Mouse (Mus musculus): Measurements from ENCODE around the gene LTO1. TPM values are rescaled to one million over a fixed set of nuclear protein-coding genes. Genes with fewer than 3 reads are reported as not detected.

Gene LTO1
- total RNA-seq, 2 experiments from 2014 or later: 7.0 to 8.4 TPM

GRCm38 (mm10) chr7:144939344-144940002, 24.6 kb downstream of the LTO1 start, which contains the start of gene Ccnd1:
Gene Ccnd1 (minus strand): TSS chr7:144939925.
- DNase-seq: peak; percentile 46

- no peak for DNase-seq
Measured at GRCm38 (mm10) chr7:144940003-144940571, 25.2 kb downstream of the LTO1 start.

- no peak for DNase-seq
Measured at GRCm38 (mm10) chr7:144940585-144940984, 25.7 kb downstream of the LTO1 start.

- peak; percentile 84 for DNase-seq
Measured at GRCm38 (mm10) chr7:144941242-144941831, 26.4 kb downstream of the LTO1 start.

GRCm38 (mm10) chr7:144942071-144942743, 27.3 kb downstream of the LTO1 start:
- DNase-seq: no peak

- DNase-seq: no peak
Measured at GRCm38 (mm10) chr7:144942744-144943135, 27.8 kb downstream of the LTO1 start.

- peak; percentile 67 for DNase-seq
Measured at GRCm38 (mm10) chr7:144943254-144943653, 28.4 kb downstream of the LTO1 start.

- DNase-seq: no peak
Measured at GRCm38 (mm10) chr7:144958509-144959395, 43.9 kb downstream of the LTO1 start.

- no peak for DNase-seq
Measured at GRCm38 (mm10) chr7:144963911-144964310, 49.0 kb downstream of the LTO1 start.

GRCm38 (mm10) chr7:144964316-144964715, 49.4 kb downstream of the LTO1 start:
- DNase-seq: no peak

GRCm38 (mm10) chr7:144965893-144966292, 51.0 kb downstream of the LTO1 start:
- DNase-seq: no peak

- DNase-seq: no peak
Measured at GRCm38 (mm10) chr7:144970997-144971768, 56.3 kb downstream of the LTO1 start.

GRCm38 (mm10) chr7:144971769-144972168, 56.9 kb downstream of the LTO1 start:
- DNase-seq: no peak

- DNase-seq: peak; percentile 29
Measured at GRCm38 (mm10) chr7:144973461-144973860, 58.6 kb downstream of the LTO1 start.

- no peak for DNase-seq
Measured at GRCm38 (mm10) chr7:144977121-144977520, 62.2 kb downstream of the LTO1 start.

GRCm38 (mm10) chr7:144979814-144980213, 64.9 kb downstream of the LTO1 start:
- no peak for DNase-seq

Other genes starting within 250 kb of the LTO1 start
- 1 to 10 TPM; 2.1 to 3.5 TPM for gene Ano1, start 163.1 kb upstream of the LTO1 start, total RNA-seq (2021)
- gene Fgf3, start 77.0 kb upstream of the LTO1 start, total RNA-seq (2021): not detected
- under 1 TPM in 1 of 2 experiments, not detected in 1; 0.27 TPM for gene Fgf4, start 67.7 kb upstream of the LTO1 start, total RNA-seq (2021)
- not detected for gene Fgf15, start 18.6 kb upstream of the LTO1 start, total RNA-seq (2021)
- 10 to 100 TPM; 11.4 to 14.1 TPM for gene Ccnd1, start 24.8 kb downstream of the LTO1 start, total RNA-seq (2021)